Mouse (Mus musculus) liver, embryonic 14.5 days (tissue): Measurements from ENCODE around the gene Gna14.

Experiments used
- CTCF ChIP-seq: IDR thresholded peaks from 2 replicates; pipeline ENCODE4 v1.5.1; 2016; ENCODE audit warnings: antibody characterized with exemption, low read depth, control low read depth
- EP300 ChIP-seq: IDR thresholded peaks from 2 replicates; pipeline ENCODE4 v1.6.1; 2016; ENCODE audit warnings: antibody characterized with exemption, low read depth

GRCm38 (mm10) chr19:16510343-16511080 lies 75.0 kb downstream of the Gna14 start:
- TF ChIP-seq CTCF (no peak), EP300 (no peak)
